Mouse (Mus musculus): ENCODE results near the gene Gm3233.
"Not testable (repeated sequence)": the region's sequence is repeated elsewhere in the genome, so short reads cannot be mapped to it uniquely, and the experiment has no call there.

The Gm3233 gene

GRCm38 (mm10) chr10:77726186-77726585, 33.3 kb downstream of the Gm3233 start, which contains the start of gene Gm10100:
Gene Gm10100 (plus strand): TSS chr10:77726486.
- no peak for DNase-seq

GRCm38 (mm10) chr10:77724855-77725254, 34.6 kb downstream of the Gm3233 start:
- DNase-seq = peak; percentile 15

- not testable (repeated sequence) for DNase-seq
These were observed 39.2 kb downstream of the Gm3233 start, which contains the start of gene Krtap12-1 for GRCm38 (mm10) chr10:77720299-77720698. Gene Krtap12-1 (plus strand): TSS chr10:77720599.

GRCm38 (mm10) chr10:77715507-77715906, 44.0 kb downstream of the Gm3233 start, which contains the start of gene Gm10142:
Gene Gm10142 (plus strand): TSS chr10:77715807.
- no peak for DNase-seq

- no peak for DNase-seq
These were observed 45.7 kb downstream of the Gm3233 start for GRCm38 (mm10) chr10:77713734-77714133.

- not testable (repeated sequence) for DNase-seq
These were observed 48.3 kb downstream of the Gm3233 start, which contains the start of gene Gm10024 for GRCm38 (mm10) chr10:77711157-77711556. Gene Gm10024 (plus strand): TSS chr10:77711457.

GRCm38 (mm10) chr10:77709831-77710230, 49.7 kb downstream of the Gm3233 start:
- DNase-seq = no peak
